Mouse (Mus musculus) erythroblast, embryonic 14.5 days (primary cell): ENCODE measurements around the gene Ppia. TPM values are rescaled to one million over a fixed set of nuclear protein-coding genes. Genes with fewer than 3 reads are reported as not detected.

Source experiments
- H3K27me3 ChIP-seq: 2 replicates; pipeline ENCODE4 v1.6.1; 2012; ENCODE audit warnings: inconsistent platforms; ENCODE audit not compliant: control insufficient read depth
- H3K36me3 ChIP-seq: 2 replicates; pipeline ENCODE4 v1.6.1; 2012; ENCODE audit warnings: mild to moderate bottlenecking, inconsistent platforms; ENCODE audit not compliant: control insufficient read depth
- H3K4me1 ChIP-seq: 2 replicates; pipeline ENCODE4 v1.6.1; 2012; ENCODE audit warnings: inconsistent platforms; ENCODE audit not compliant: control insufficient read depth
- H3K4me3 ChIP-seq: replicated peaks from 2 replicates; pipeline ENCODE3; 2012; ENCODE audit warnings: moderate library complexity, mild to moderate bottlenecking, inconsistent platforms
- H3K9me3 ChIP-seq: 2 replicates; pipeline ENCODE4 v1.6.1; 2012; ENCODE audit warnings: low read length, inconsistent platforms, mixed read lengths; ENCODE audit not compliant: control insufficient read depth
- GATA1 ChIP-seq: IDR thresholded peaks from 2 replicates; pipeline ENCODE4 v1.6.1; 2012; ENCODE audit warnings: low read length, inconsistent platforms, mixed read lengths
- TAL1 ChIP-seq: IDR thresholded peaks from 3 replicates; pipeline ENCODE4 v1.6.1; 2012; ENCODE audit warnings: low read length, inconsistent platforms, mixed read lengths
- polyA plus RNA-seq: library from polyadenylated mRNA; stranded (reverse); fragments of >175 nt; gene quantifications from 2 replicates; pipeline ENCODE4 v1.2.3, GENCODE M21; 2012

Ppia gene
- polyA plus RNA-seq, 1 experiment: 5.5 TPM

GRCm38 (mm10) chr11:6388726-6389413 is 26.4 kb upstream of the Ppia start, which contains the start of gene Zmiz2:
Gene Zmiz2 (plus strand): TSS chr11:6389074.
- TF ChIP-seq GATA1 (no peak), TAL1 (no peak)
- H3K27me3 ChIP-seq: no peaks in the 10 kb centered on the region
- H3K4me3 ChIP-seq: peak within 1 kb of the TSS; percentile 91
- no peaks in the 10 kb centered on the region for H3K9me3 ChIP-seq
- peaks cover 37% of the 10 kb centered on the region for H3K4me1 ChIP-seq
- H3K36me3 ChIP-seq: peaks cover 15% of the 10 kb centered on the region

DNA sequence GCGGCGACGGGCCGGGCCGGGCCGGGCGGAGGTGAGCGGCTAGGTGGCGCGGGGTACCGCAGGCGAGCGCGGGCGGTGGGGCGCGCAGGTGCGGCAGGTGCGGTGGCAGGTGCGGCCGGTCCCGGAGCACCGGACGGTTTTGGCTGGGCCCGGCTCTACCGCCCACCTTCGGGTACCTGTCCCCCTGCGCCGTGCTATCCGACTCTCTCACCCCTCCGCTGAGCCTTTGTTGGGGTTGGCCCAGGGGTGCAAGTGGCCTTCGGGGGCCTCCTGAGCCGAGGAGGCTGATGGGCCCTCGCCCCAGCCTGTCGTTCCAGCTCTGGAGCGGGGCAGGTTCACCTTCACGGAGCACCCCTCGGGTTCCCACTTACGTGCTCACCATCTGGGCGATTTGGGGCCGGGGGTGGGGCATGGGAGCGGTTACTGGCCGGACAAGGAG is 25.7 kb upstream of the Ppia start:
- Histone ChIP-seq H3K4me1 (peaks cover 37% of the 10 kb centered on the region), H3K4me3 (peak overlapping the region; percentile 91), H3K36me3 (peaks cover 21% of the 10 kb centered on the region), H3K9me3 (no peaks in the 10 kb centered on the region), H3K27me3 (no peaks in the 10 kb centered on the region)
- no peak for TF ChIP-seq TAL1
- no peak for TF ChIP-seq GATA1

- H3K4me1 ChIP-seq: peaks cover 37% of the 10 kb centered on the region
- H3K36me3 ChIP-seq: peaks cover 31% of the 10 kb centered on the region
- no peaks in the 10 kb centered on the region for H3K9me3 ChIP-seq
- no peaks in the 10 kb centered on the region for H3K27me3 ChIP-seq
- peak overlapping the region; percentile 91 for H3K4me3 ChIP-seq
- no peak for TF ChIP-seq TAL1
- TF ChIP-seq GATA1: no peak
Measured at GRCm38 (mm10) chr11:6390376-6391053, 24.7 kb upstream of the Ppia start.

- Histone ChIP-seq H3K27me3 (no peaks in the 10 kb centered on the region), H3K36me3 (peaks cover 43% of the 10 kb centered on the region), H3K4me3 (no peak overlapping the region), H3K9me3 (no peaks in the 10 kb centered on the region), H3K4me1 (peaks cover 37% of the 10 kb centered on the region)
- TF ChIP-seq GATA1 (no peak), TAL1 (no peak)
Measured at GRCm38 (mm10) chr11:6391516-6392276, 23.5 kb upstream of the Ppia start.

DNA sequence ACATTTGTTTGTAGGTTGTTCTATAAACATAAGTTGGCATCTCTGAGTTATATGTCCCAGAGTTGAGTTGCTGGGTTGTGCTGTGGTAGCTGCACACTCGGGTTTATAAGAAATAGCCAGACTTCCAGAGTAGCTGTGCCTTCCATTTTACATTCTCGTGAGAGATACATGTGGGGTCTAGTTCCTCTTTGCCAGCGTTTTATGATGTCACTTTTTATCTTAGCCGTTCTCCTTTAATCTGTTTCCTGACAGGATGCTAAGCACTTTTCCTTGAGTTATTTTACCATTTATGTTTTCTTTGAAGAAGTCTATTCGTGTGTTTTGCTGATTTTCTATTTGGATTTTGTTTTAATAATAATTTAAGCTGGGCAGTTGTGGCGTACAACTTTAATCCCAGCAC is 22.4 kb upstream of the Ppia start:
- peaks cover 37% of the 10 kb centered on the region for H3K4me1 ChIP-seq
- peaks cover 55% of the 10 kb centered on the region for H3K36me3 ChIP-seq
- H3K9me3 ChIP-seq: no peaks in the 10 kb centered on the region
- no peak for TF ChIP-seq GATA1
- TF ChIP-seq TAL1: no peak
- no peaks in the 10 kb centered on the region for H3K27me3 ChIP-seq
- no peak overlapping the region for H3K4me3 ChIP-seq

- Histone ChIP-seq H3K9me3 (no peaks in the 10 kb centered on the region), H3K36me3 (peaks cover 65% of the 10 kb centered on the region), H3K4me1 (peaks cover 31% of the 10 kb centered on the region), H3K27me3 (no peaks in the 10 kb centered on the region), H3K4me3 (no peak overlapping the region)
- TF ChIP-seq TAL1 (no peak), GATA1 (no peak)
Measured at GRCm38 (mm10) chr11:6393866-6394265, 21.4 kb upstream of the Ppia start.

- no peak for TF ChIP-seq TAL1
- no peaks in the 10 kb centered on the region for H3K9me3 ChIP-seq
- H3K4me1 ChIP-seq: peaks cover 19% of the 10 kb centered on the region
- no peak overlapping the region for H3K4me3 ChIP-seq
- no peaks in the 10 kb centered on the region for H3K27me3 ChIP-seq
- peaks cover 78% of the 10 kb centered on the region for H3K36me3 ChIP-seq
Measured at GRCm38 (mm10) chr11:6395565-6395964, 19.7 kb upstream of the Ppia start.

GRCm38 (mm10) chr11:6398141-6398540 is 17.1 kb upstream of the Ppia start:
- no peak for TF ChIP-seq GATA1
- TF ChIP-seq TAL1: no peak
- Histone ChIP-seq H3K4me3 (no peak overlapping the region), H3K4me1 (no peaks in the 10 kb centered on the region; the same call in 1 of the 2 replicates), H3K36me3 (peaks cover 92% of the 10 kb centered on the region), H3K9me3 (no peaks in the 10 kb centered on the region), H3K27me3 (no peaks in the 10 kb centered on the region)
